Mouse (Mus musculus) MEL (cell line): ENCODE measurements around the gene Pccb. TPM values are rescaled to one million over a fixed set of nuclear protein-coding genes. Genes with fewer than 3 reads are reported as not detected.

Source experiments
- DNase-seq: peaks from one replicate; pipeline ENCODE4 v3.0.0; 2011; ENCODE audit warnings: low read depth, low spot score
- H3K27ac ChIP-seq: 2 replicates; pipeline ENCODE4 v1.5.1; 2012; ENCODE audit warnings: low read depth, mild to moderate bottlenecking, control low read depth, low read length, moderate library complexity; ENCODE audit not compliant: control insufficient read depth
- H3K27me3 ChIP-seq, 2 experiments: fragments of 150-350 bp in 1 of 2; sonication (generic) in 1 of 2; 2 replicates each; pipeline ENCODE4 v1.6.1; 2012; ENCODE audit warnings: low read length in 2 of 2, mild to moderate bottlenecking in 2 of 2, improper control_type of control experiment in 1 of 2, moderate library complexity in 1 of 2; ENCODE audit not compliant: insufficient read depth in 2 of 2, control insufficient read depth in 1 of 2
- H3K36me3 ChIP-seq, 2 experiments: 2 replicates each; pipeline ENCODE4 v1.6.1; 2012 to 2014; ENCODE audit warnings: low read length in 2 of 2, improper control_type of control experiment in 1 of 2, inconsistent platforms in 1 of 2, mild to moderate bottlenecking in 1 of 2; ENCODE audit not compliant: insufficient read depth in 2 of 2, control insufficient read depth in 1 of 2
- H3K4me1 ChIP-seq, 2 experiments: fragments of 150-350 bp in 1 of 2; sonication (generic) in 1 of 2; 2 replicates each; pipeline ENCODE4 v1.6.1; 2012; ENCODE audit warnings: low read length in 2 of 2, improper control_type of control experiment in 1 of 2, mild to moderate bottlenecking in 1 of 2; ENCODE audit not compliant: insufficient read depth in 2 of 2, control insufficient read depth in 1 of 2
- H3K4me3 ChIP-seq, 2 experiments: fragments of 150-350 bp in 1 of 2; sonication (generic) in 1 of 2; 2 replicates each; pipeline ENCODE4 v1.5.1; 2012; ENCODE audit warnings: low read depth in 2 of 2, low read length in 2 of 2, mild to moderate bottlenecking in 2 of 2, moderate library complexity in 2 of 2, control low read depth in 1 of 2, improper control_type of control experiment in 1 of 2; ENCODE audit not compliant: control insufficient read depth in 1 of 2, insufficient read depth in 1 of 2
- H3K79me2 ChIP-seq: 2 replicates; pipeline ENCODE4 v1.6.1; 2012; ENCODE audit warnings: mild to moderate bottlenecking, low read length, moderate library complexity; ENCODE audit not compliant: control insufficient read depth, poor library complexity, insufficient read depth
- H3K9ac ChIP-seq: 2 replicates; pipeline ENCODE4 v1.6.1; 2012; ENCODE audit warnings: low read depth, mild to moderate bottlenecking, control low read depth, low read length, moderate library complexity; ENCODE audit not compliant: control insufficient read depth, poor library complexity, severe bottlenecking
- H3K9me3 ChIP-seq: fragments of 150-350 bp; sonication (generic); replicated peaks from 2 replicates; pipeline ENCODE4 v1.6.1; 2012; ENCODE audit warnings: mild to moderate bottlenecking, low read length, improper control_type of control experiment, moderate library complexity; ENCODE audit not compliant: insufficient read depth
- CHD1 ChIP-seq: IDR thresholded peaks from 2 replicates; pipeline ENCODE4 v1.6.1; 2012; ENCODE audit warnings: low read depth, mild to moderate bottlenecking, inconsistent platforms, low read length, improper control_type of control experiment
- CTCF ChIP-seq, 3 experiments: IDR thresholded peaks in 2 of 3; conservative IDR thresholded peaks in 1 of 3; 2 replicates each; pipeline ENCODE4 v1.5.1; 2011 to 2012; ENCODE audit warnings: low read length in 3 of 3, low read depth in 2 of 3, mild to moderate bottlenecking in 2 of 3, improper control_type of control experiment in 1 of 3, inconsistent platforms in 1 of 3, mixed read lengths in 1 of 3, moderate library complexity in 1 of 3; ENCODE audit not compliant: control insufficient read depth in 1 of 3, insufficient read depth in 1 of 3, poor library complexity in 1 of 3, severe bottlenecking in 1 of 3
- E2F4 ChIP-seq: IDR thresholded peaks from 2 replicates; pipeline ENCODE4 v1.6.1; 2011; ENCODE audit warnings: low read depth, low read length, improper control_type of control experiment, borderline replicate concordance
- EP300 ChIP-seq, 2 experiments: IDR thresholded peaks; 2 replicates each; pipeline ENCODE4 v1.6.1; 2011; ENCODE audit warnings: improper control_type of control experiment in 2 of 2, low read length in 2 of 2, low read depth in 1 of 2, mild to moderate bottlenecking in 1 of 2
- ETS1 ChIP-seq: IDR thresholded peaks from 2 replicates; pipeline ENCODE4 v1.6.1; 2012; ENCODE audit warnings: low read depth, mild to moderate bottlenecking, inconsistent platforms, low read length, improper control_type of control experiment, moderate library complexity
- GABPA ChIP-seq: IDR thresholded peaks from 2 replicates; pipeline ENCODE4 v1.6.1; 2012; ENCODE audit warnings: low read depth, mild to moderate bottlenecking, inconsistent platforms, low read length, improper control_type of control experiment, moderate library complexity
- GATA1 ChIP-seq: IDR thresholded peaks from 2 replicates; pipeline ENCODE4 v1.6.1; 2011; ENCODE audit warnings: low read depth, low read length, improper control_type of control experiment
- HCFC1 ChIP-seq: IDR thresholded peaks from 2 replicates; pipeline ENCODE4 v1.6.1; 2012; ENCODE audit warnings: low read depth, mild to moderate bottlenecking, inconsistent platforms, low read length, improper control_type of control experiment, moderate library complexity
- MAFK ChIP-seq: IDR thresholded peaks from 2 replicates; pipeline ENCODE4 v1.6.1; 2011; ENCODE audit warnings: low read depth, mild to moderate bottlenecking, low read length, improper control_type of control experiment, borderline replicate concordance
- MAX ChIP-seq: IDR thresholded peaks from 2 replicates; pipeline ENCODE4 v1.6.1; 2011; ENCODE audit warnings: low read length, improper control_type of control experiment
- MEF2A ChIP-seq: IDR thresholded peaks from 2 replicates; pipeline ENCODE4 v1.6.1; 2014; ENCODE audit warnings: low read depth, mild to moderate bottlenecking, inconsistent platforms, low read length, improper control_type of control experiment; ENCODE audit not compliant: poor library complexity, insufficient replicate concordance, severe bottlenecking; ENCODE audit errors: extremely low read depth
- MYC ChIP-seq: IDR thresholded peaks from 2 replicates; pipeline ENCODE4 v1.6.1; 2011; ENCODE audit warnings: low read depth, mild to moderate bottlenecking, low read length, improper control_type of control experiment, moderate library complexity
- NRF1 ChIP-seq: IDR thresholded peaks from 2 replicates; pipeline ENCODE4 v1.6.1; 2014; ENCODE audit warnings: low read depth, mild to moderate bottlenecking, inconsistent platforms, low read length, improper control_type of control experiment, moderate library complexity; ENCODE audit not compliant: poor library complexity, insufficient read depth, severe bottlenecking
- POLR2A ChIP-seq, 2 experiments: IDR thresholded peaks; 2 replicates each; pipeline ENCODE4 v1.6.1; 2011 to 2012; ENCODE audit warnings: low read length in 2 of 2, mild to moderate bottlenecking in 2 of 2, control low read depth in 1 of 2, improper control_type of control experiment in 1 of 2, low read depth in 1 of 2, moderate library complexity in 1 of 2; ENCODE audit not compliant: control insufficient read depth in 1 of 2, insufficient read depth in 1 of 2, poor library complexity in 1 of 2
- POLR2AphosphoS2 ChIP-seq: IDR thresholded peaks from 2 replicates; pipeline ENCODE4 v1.6.1; 2011; ENCODE audit warnings: low read length, improper control_type of control experiment
- POLR2AphosphoS5 ChIP-seq: IDR thresholded peaks from 2 replicates; pipeline ENCODE4 v1.6.1; 2012; ENCODE audit warnings: low read depth, borderline replicate concordance, mild to moderate bottlenecking, inconsistent platforms, low read length, moderate library complexity, mixed read lengths
- RAD21 ChIP-seq: IDR thresholded peaks from 2 replicates; pipeline ENCODE4 v1.6.1; 2011; ENCODE audit warnings: mild to moderate bottlenecking, low read depth, low read length, improper control_type of control experiment
- SIN3A ChIP-seq: IDR thresholded peaks from 2 replicates; pipeline ENCODE4 v1.6.1; 2012; ENCODE audit warnings: low read length, improper control_type of control experiment, inconsistent platforms
- SMC3 ChIP-seq: IDR thresholded peaks from 2 replicates; pipeline ENCODE4 v1.6.1; 2011; ENCODE audit warnings: low read depth, low read length, improper control_type of control experiment
- TAL1 ChIP-seq: IDR thresholded peaks from 2 replicates; pipeline ENCODE4 v1.6.1; 2012; ENCODE audit warnings: mild to moderate bottlenecking, inconsistent platforms, low read length, moderate library complexity, mixed read lengths
- TCF12 ChIP-seq: IDR thresholded peaks from 2 replicates; pipeline ENCODE4 v1.6.1; 2014; ENCODE audit warnings: low read depth, mild to moderate bottlenecking, inconsistent platforms, low read length, improper control_type of control experiment, moderate library complexity
- USF1 ChIP-seq: IDR thresholded peaks from 2 replicates; pipeline ENCODE4 v1.6.1; 2014; ENCODE audit warnings: low read depth, mild to moderate bottlenecking, inconsistent platforms, low read length, improper control_type of control experiment, moderate library complexity
- USF2 ChIP-seq, 2 experiments: IDR thresholded peaks; 2 replicates each; pipeline ENCODE4 v1.6.1; 2011 to 2012; ENCODE audit warnings: improper control_type of control experiment in 2 of 2, low read length in 2 of 2, borderline replicate concordance in 1 of 2, inconsistent platforms in 1 of 2, low read depth in 1 of 2, mild to moderate bottlenecking in 1 of 2; ENCODE audit not compliant: insufficient read depth in 1 of 2
- ZC3H11A ChIP-seq: IDR thresholded peaks from 2 replicates; pipeline ENCODE4 v1.6.1; 2012; ENCODE audit warnings: low read depth, mild to moderate bottlenecking, inconsistent platforms, low read length, improper control_type of control experiment
- ZKSCAN1 ChIP-seq: IDR thresholded peaks from 2 replicates; pipeline ENCODE4 v1.6.1; 2012; ENCODE audit warnings: low read depth, mild to moderate bottlenecking, inconsistent platforms, low read length, improper control_type of control experiment, moderate library complexity
- polyA plus RNA-seq, 2 experiments: library from polyadenylated mRNA; stranded (reverse) in 1 of 2; unstranded in 1 of 2; fragments of >175 nt in 1 of 2; fragments of >200 nt in 1 of 2; gene quantifications; 2 replicates each; pipeline versions ENCODE4 v1.2.1 to v1.2.4; 2012; ENCODE audit warnings: low replicate concordance in 2 of 2, low read depth in 1 of 2; ENCODE audit not compliant: insufficient read length in 2 of 2, insufficient read depth in 1 of 2, missing spikeins in 1 of 2
- total RNA-seq: library from RNA; depleted of rRNA; stranded (reverse); fragments of 300-350 nt; gene quantifications from 2 replicates; pipeline ENCODE4 v1.2.3, GENCODE M21; 2012

The Pccb gene
- total and polyA plus RNA-seq, 3 experiments: 13.2 to 21.1 TPM; not detected in 1

GRCm38 (mm10) chr9:101002053-101002452 is 32.6 kb downstream of the Pccb start:
- Histone ChIP-seq H3K36me3 (no peaks in the 10 kb centered on the region; a peak in 1 of 4 replicates), H3K27ac (no peak overlapping the region), H3K4me3 (no peak overlapping the region), H3K27me3 (no peaks in the 10 kb centered on the region), H3K9ac (no peak overlapping the region), H3K4me1 (no peaks in the 10 kb centered on the region; a peak in 1 of 4 replicates), H3K9me3 (no peaks in the 10 kb centered on the region), H3K79me2 (no peaks in the 10 kb centered on the region)
- TF ChIP-seq POLR2A (IDR thresholded peaks at IDR 0.05; ENCODE audit: control insufficient read depth in 1 of 2, insufficient read depth in 1 of 2, low read depth in 1 of 2, low read length in 2 of 2, poor library complexity in 1 of 2) (no peak), ETS1 (no peak), ZC3H11A (peak; percentile 45), SMC3 (peak; percentile 63), CTCF (IDR thresholded peaks at IDR 0.05 in 2 of 3, conservative IDR thresholded peaks at IDR 0.05 in 1 of 3; ENCODE audit: control insufficient read depth in 1 of 3, insufficient read depth in 1 of 3, low read depth in 2 of 3, low read length in 3 of 3, poor library complexity in 1 of 3, severe bottlenecking in 1 of 3) (peak; percentile 48 to 67 (median 57)), RAD21 (peak; percentile 63), MYC (no peak)
- DNase-seq: peak; percentile 71

GRCm38 (mm10) chr9:100997138-100997537 is 37.6 kb downstream of the Pccb start:
- Histone ChIP-seq H3K9me3 (no peaks in the 10 kb centered on the region), H3K9ac (no peak overlapping the region), H3K4me1 (no peaks in the 10 kb centered on the region; a peak in 1 of 4 replicates), H3K36me3 (no peaks in the 10 kb centered on the region; a peak in 1 of 4 replicates), H3K79me2 (no peaks in the 10 kb centered on the region), H3K4me3 (no peak overlapping the region), H3K27ac (no peak overlapping the region), H3K27me3 (no peaks in the 10 kb centered on the region)
- DNase-seq: no peak
- TF ChIP-seq E2F4: no peak
- TF ChIP-seq POLR2AphosphoS5: no peak
- TF ChIP-seq CHD1: no peak
- TF ChIP-seq USF2 (IDR thresholded peaks at IDR 0.05; ENCODE audit: borderline replicate concordance in 1 of 2, insufficient read depth in 1 of 2, low read depth in 1 of 2, low read length in 2 of 2): no peak
- TF ChIP-seq CTCF (IDR thresholded peaks at IDR 0.05 in 2 of 3, conservative IDR thresholded peaks at IDR 0.05 in 1 of 3; ENCODE audit: control insufficient read depth in 1 of 3, insufficient read depth in 1 of 3, low read depth in 2 of 3, low read length in 3 of 3, poor library complexity in 1 of 3, severe bottlenecking in 1 of 3): no peak
- no peak for TF ChIP-seq MEF2A
- TF ChIP-seq POLR2AphosphoS2: no peak
- no peak for TF ChIP-seq USF1
- TF ChIP-seq TAL1: no peak
- TF ChIP-seq GATA1: peak; percentile 60
- TF ChIP-seq TCF12: 0 out of 2 replicates have a peak, but pooled peaks have one; percentile 13
- TF ChIP-seq HCFC1: no peak
- no peak for TF ChIP-seq MAX
- no peak for TF ChIP-seq SIN3A
- TF ChIP-seq SMC3: no peak
- peak; percentile 55; the same call in 1 of the 2 replicates for TF ChIP-seq ETS1
- no peak for TF ChIP-seq GABPA
- no peak for TF ChIP-seq MAFK
- no peak for TF ChIP-seq ZKSCAN1
- no peak for TF ChIP-seq POLR2A (IDR thresholded peaks at IDR 0.05; ENCODE audit: control insufficient read depth in 1 of 2, insufficient read depth in 1 of 2, low read depth in 1 of 2, low read length in 2 of 2, poor library complexity in 1 of 2)
- TF ChIP-seq EP300 (IDR thresholded peaks at IDR 0.05; ENCODE audit: low read depth in 1 of 2, low read length in 2 of 2): no peak; a peak in 1 of 4 replicates
- no peak for TF ChIP-seq ZC3H11A
- no peak for TF ChIP-seq NRF1
- TF ChIP-seq, all 39 proteins: peak for 3
